Mouse (Mus musculus): ENCODE measurements at regions not wholly inside any gene's neighbourhood (a gene's known extent, or its start where the extent isn't known, plus 50 kb on each side); places are given as distances from the start of the nearest gene placed in this dataset.

GRCm38 (mm10) chr3:82214566-82215465, 69.2 kb upstream of the Gucy1a1 start:
- no peak for DNase-seq (ENCODE audit: low spot score in 2 of 2)

GRCm38 (mm10) chr3:82207321-82207720, 61.7 kb upstream of the Gucy1a1 start:
- DNase-seq (ENCODE audit: low spot score in 2 of 2): no peak

Data from cerebellum, postnatal 4 days (tissue).